15 mouse cellular contexts compared by ENCODE assay signal in genomic region chr9:22004546-22004945, GRCm38 (mm10). TPM values are rescaled to one million over a fixed set of nuclear protein-coding genes. Genes with fewer than 3 reads are reported as not detected.
DNase-seq lines count a peak whose midpoint lies in the region; ATAC-seq lines count a peak whose summit lies in the region.
"Had no signal": no experiment of that assay in that cellular context is flagged by ENCODE, and none has a peak within 500 bp of the region (broad histone marks: within the 10 kb centered on the region; RNA-seq: fewer than 3 reads in every experiment).

No protein-coding gene starts in this region.

- H3K4me3 ChIP-seq in hindbrain, embryonic 12.5 days = no peak overlapping the region
- no peak overlapping the region for H3K4me3 ChIP-seq in hindbrain, embryonic 11.5 days (ENCODE audit: low read depth, low read length)
- H3K4me3 ChIP-seq in midbrain, embryonic 10.5 days = peak overlapping the region; percentile 71
- no peak overlapping the region for H3K4me3 ChIP-seq in midbrain, embryonic 11.5 days (ENCODE audit: low read depth, low read length)
- H3K4me3 ChIP-seq in hindbrain, embryonic 14.5 days (replicated peaks; ENCODE audit: low read length) = 0 out of 2 replicates have a peak overlapping the region, but pooled peaks have one; percentile 71
- no peak overlapping the region for H3K4me3 ChIP-seq in midbrain, embryonic 15.5 days

- no peak for ATAC-seq in hindbrain, embryonic 12.5 days (ENCODE audit: low FRiP score)
- ATAC-seq in hindbrain, embryonic 11.5 days (ENCODE audit: low FRiP score) = no peak
- no peak for ATAC-seq in midbrain, embryonic 11.5 days (ENCODE audit: low FRiP score)
- no peak for ATAC-seq in hindbrain, embryonic 14.5 days (ENCODE audit: low FRiP score)
- ATAC-seq in midbrain, embryonic 15.5 days (replicated peaks) = no peak
- no peak for ATAC-seq in monocyte, adult 5-6 weeks (replicated peaks; ENCODE audit: insufficient number of reproducible peaks, low FRiP score, low TSS enrichment, poor library complexity, severe bottlenecking)
- ATAC-seq: activated CD4-positive, CD25-positive, alpha-beta regulatory T cell, adult 4 months; CD4-positive, CD25-positive, alpha-beta regulatory T cell, adult 4 months had no signal

- H3K9me3 ChIP-seq in hindbrain, embryonic 12.5 days (replicated peaks) = no peaks in the 10 kb centered on the region
- H3K9me3 ChIP-seq in hindbrain, embryonic 11.5 days (ENCODE audit: control insufficient read depth, low read length) = no peaks in the 10 kb centered on the region
- no peaks in the 10 kb centered on the region for H3K9me3 ChIP-seq in midbrain, embryonic 10.5 days (replicated peaks)
- H3K9me3 ChIP-seq in midbrain, embryonic 11.5 days (ENCODE audit: control insufficient read depth, low read length) = no peaks in the 10 kb centered on the region
- H3K9me3 ChIP-seq in hindbrain, embryonic 14.5 days (ENCODE audit: control insufficient read depth, low read length) = no peaks in the 10 kb centered on the region
- no peaks in the 10 kb centered on the region for H3K9me3 ChIP-seq in midbrain, embryonic 15.5 days
- H3K9me3 ChIP-seq: heart, embryonic 15.5 days; stomach, embryonic 15.5 days had no signal

- no peaks in the 10 kb centered on the region for H3K27me3 ChIP-seq in hindbrain, embryonic 12.5 days
- no peaks in the 10 kb centered on the region for H3K27me3 ChIP-seq in hindbrain, embryonic 11.5 days (ENCODE audit: control insufficient read depth, insufficient read depth, low read length)
- no peaks in the 10 kb centered on the region for H3K27me3 ChIP-seq in midbrain, embryonic 10.5 days (ENCODE audit: low read depth, poor library complexity, severe bottlenecking)
- H3K27me3 ChIP-seq in midbrain, embryonic 11.5 days (ENCODE audit: control insufficient read depth, insufficient read depth, low read length) = no peaks in the 10 kb centered on the region
- H3K27me3 ChIP-seq in hindbrain, embryonic 14.5 days (ENCODE audit: control insufficient read depth, insufficient read depth, low read length) = no peaks in the 10 kb centered on the region
- H3K27me3 ChIP-seq in midbrain, embryonic 15.5 days (replicated peaks) = no peaks in the 10 kb centered on the region
- H3K27me3 ChIP-seq: stomach, embryonic 15.5 days had no signal

- no peak overlapping the region for H3K27ac ChIP-seq in hindbrain, embryonic 12.5 days
- H3K27ac ChIP-seq in hindbrain, embryonic 11.5 days (ENCODE audit: low read depth, low read length) = no peak overlapping the region
- no peak overlapping the region for H3K27ac ChIP-seq in midbrain, embryonic 10.5 days (replicated peaks)
- H3K27ac ChIP-seq in midbrain, embryonic 11.5 days (ENCODE audit: low read depth, low read length) = no peak overlapping the region
- no peak overlapping the region for H3K27ac ChIP-seq in hindbrain, embryonic 14.5 days
- no peak overlapping the region for H3K27ac ChIP-seq in midbrain, embryonic 15.5 days
- H3K27ac ChIP-seq: heart, embryonic 15.5 days; stomach, embryonic 15.5 days had no signal

- H3K9ac ChIP-seq in hindbrain, embryonic 12.5 days = no peak overlapping the region
- H3K9ac ChIP-seq in hindbrain, embryonic 11.5 days (ENCODE audit: low read depth, low read length) = no peak overlapping the region
- no peak overlapping the region for H3K9ac ChIP-seq in midbrain, embryonic 11.5 days (ENCODE audit: low read length)
- no peak overlapping the region for H3K9ac ChIP-seq in hindbrain, embryonic 14.5 days
- no peak overlapping the region for H3K9ac ChIP-seq in midbrain, embryonic 15.5 days
- H3K9ac ChIP-seq: heart, embryonic 15.5 days had no signal

- 95% methylated on average over 12 of the region's 12 CpGs for WGBS in hindbrain, embryonic 12.5 days
- WGBS in hindbrain, embryonic 11.5 days = 94% methylated on average over 12 of the region's 12 CpGs
- 94% methylated on average over 12 of the region's 12 CpGs for WGBS in midbrain, embryonic 10.5 days
- 91% methylated on average over 12 of the region's 12 CpGs for WGBS in midbrain, embryonic 11.5 days
- 92% methylated on average over 12 of the region's 12 CpGs for WGBS in hindbrain, embryonic 14.5 days
- 93% methylated on average over 12 of the region's 12 CpGs for WGBS in midbrain, embryonic 15.5 days

- H3K36me3 ChIP-seq in hindbrain, embryonic 12.5 days = peaks cover 53% of the 10 kb centered on the region
- H3K36me3 ChIP-seq in hindbrain, embryonic 11.5 days (ENCODE audit: control insufficient read depth, insufficient read depth, low read length) = peaks cover 9% of the 10 kb centered on the region; the same call in 1 of the 2 replicates
- H3K36me3 ChIP-seq in midbrain, embryonic 10.5 days = peaks cover 59% of the 10 kb centered on the region
- peaks cover 3% of the 10 kb centered on the region; the same call in 1 of the 2 replicates for H3K36me3 ChIP-seq in midbrain, embryonic 11.5 days (ENCODE audit: control insufficient read depth, insufficient read depth, low read length)
- peaks cover 53% of the 10 kb centered on the region for H3K36me3 ChIP-seq in hindbrain, embryonic 14.5 days (replicated peaks; ENCODE audit: control insufficient read depth, insufficient read depth)
- peaks cover 12% of the 10 kb centered on the region for H3K36me3 ChIP-seq in midbrain, embryonic 15.5 days (replicated peaks)

- H3K4me2 ChIP-seq in hindbrain, embryonic 12.5 days (replicated peaks) = peak overlapping the region; percentile 72; the same call in 1 of the 2 replicates
- no peak overlapping the region for H3K4me2 ChIP-seq in hindbrain, embryonic 11.5 days (replicated peaks; ENCODE audit: low read depth, low read length)
- H3K4me2 ChIP-seq in midbrain, embryonic 11.5 days = no peak overlapping the region
- no peak overlapping the region for H3K4me2 ChIP-seq in hindbrain, embryonic 14.5 days (replicated peaks)
- peak overlapping the region; percentile 90; the same call in 1 of the 2 replicates for H3K4me2 ChIP-seq in midbrain, embryonic 15.5 days

- no peak for DNase-seq in hindbrain, embryonic 11.5 days (ENCODE audit: low spot score)
- DNase-seq in midbrain, embryonic 10.5 days (ENCODE audit: low spot score) = no peak
- DNase-seq in midbrain, embryonic 11.5 days (ENCODE audit: low spot score, missing footprints) = no peak
- no peak for DNase-seq in hindbrain, embryonic 14.5 days (ENCODE audit: low spot score)
- DNase-seq in urinary bladder, adult 18-20 months (ENCODE audit: low spot score in 2 of 2) = no peak
- DNase-seq: kidney, postnatal 4 days; lung, postnatal 36 days; thymus, postnatal 36 days had no signal

- H3K4me1 ChIP-seq in hindbrain, embryonic 12.5 days = peaks cover 31% of the 10 kb centered on the region
- peaks cover 5% of the 10 kb centered on the region for H3K4me1 ChIP-seq in hindbrain, embryonic 11.5 days (replicated peaks; ENCODE audit: control insufficient read depth, insufficient read depth, low read length)
- peaks cover 31% of the 10 kb centered on the region for H3K4me1 ChIP-seq in midbrain, embryonic 10.5 days
- peaks cover 21% of the 10 kb centered on the region for H3K4me1 ChIP-seq in midbrain, embryonic 11.5 days (ENCODE audit: control insufficient read depth, insufficient read depth, low read length)
- peaks cover 21% of the 10 kb centered on the region for H3K4me1 ChIP-seq in hindbrain, embryonic 14.5 days (replicated peaks; ENCODE audit: control insufficient read depth, insufficient read depth, low read length)
- H3K4me1 ChIP-seq in midbrain, embryonic 15.5 days = peaks cover 41% of the 10 kb centered on the region

RNA-seq across cellular contexts. Expression of gene Prkcsh, which starts 1.9 kb away (rescaled TPM):
- 106 and 108 TPM in 2 replicates for polyA plus RNA-seq in hindbrain, embryonic 12.5 days (2016; fragmentation: Nextera tagmentation; extraction: Ambion mirVana)
- 84.6 TPM in 2 replicates for polyA plus RNA-seq in hindbrain, embryonic 11.5 days (2014; fragmentation: Nextera tagmentation; extraction: Ambion mirVana)
- 108 and 112 TPM in 2 replicates for polyA plus RNA-seq in midbrain, embryonic 10.5 days (2016; fragmentation: Nextera tagmentation; extraction: Ambion mirVana)
- 85.5 and 86.9 TPM in 2 replicates for polyA plus RNA-seq in midbrain, embryonic 11.5 days (2014; fragmentation: Nextera tagmentation; extraction: Ambion mirVana)
- 70.1 and 73.6 TPM in 2 replicates for polyA plus RNA-seq in hindbrain, embryonic 14.5 days (2014; fragmentation: Nextera tagmentation; extraction: Ambion mirVana)
- polyA plus RNA-seq in midbrain, embryonic 15.5 days (2015; fragmentation: Nextera tagmentation; extraction: Ambion mirVana) = 94.6 and 103 TPM in 2 replicates
- 49.4 to 96.0 TPM (median 60.8 TPM) in 3 replicates for total RNA-seq in monocyte, adult 5-6 weeks (2017)

RNA-seq across cellular contexts. Expression of gene Ccdc151, which starts 2.1 kb away (rescaled TPM):
- polyA plus RNA-seq in hindbrain, embryonic 12.5 days (2016; fragmentation: Nextera tagmentation; extraction: Ambion mirVana) = 4.1 and 4.7 TPM in 2 replicates
- 5.5 and 5.7 TPM in 2 replicates for polyA plus RNA-seq in hindbrain, embryonic 11.5 days (2014; fragmentation: Nextera tagmentation; extraction: Ambion mirVana)
- polyA plus RNA-seq in midbrain, embryonic 10.5 days (2016; fragmentation: Nextera tagmentation; extraction: Ambion mirVana) = 5.7 and 6.3 TPM in 2 replicates
- polyA plus RNA-seq in midbrain, embryonic 11.5 days (2014; fragmentation: Nextera tagmentation; extraction: Ambion mirVana) = 4.7 and 6.3 TPM in 2 replicates
- 4.1 and 6.2 TPM in 2 replicates for polyA plus RNA-seq in hindbrain, embryonic 14.5 days (2014; fragmentation: Nextera tagmentation; extraction: Ambion mirVana)
- 4.8 and 6.4 TPM in 2 replicates for polyA plus RNA-seq in midbrain, embryonic 15.5 days (2015; fragmentation: Nextera tagmentation; extraction: Ambion mirVana)
- 1.9 TPM in 1 of 3 replicates, not detected in the others for total RNA-seq in monocyte, adult 5-6 weeks (2017)
- polyA plus RNA-seq: activated CD4-positive, CD25-positive, alpha-beta regulatory T cell, adult 4 months; CD4-positive, CD25-positive, alpha-beta regulatory T cell, adult 4 months had no signal

RNA-seq across cellular contexts. Expression of gene Rgl3, which starts 15.3 kb away (rescaled TPM):
- polyA plus RNA-seq in hindbrain, embryonic 12.5 days (2016; fragmentation: Nextera tagmentation; extraction: Ambion mirVana) = 1.9 TPM in 2 replicates
- polyA plus RNA-seq in hindbrain, embryonic 11.5 days (2014; fragmentation: Nextera tagmentation; extraction: Ambion mirVana) = 2.0 and 2.1 TPM in 2 replicates
- polyA plus RNA-seq in midbrain, embryonic 10.5 days (2016; fragmentation: Nextera tagmentation; extraction: Ambion mirVana) = 3.0 and 3.7 TPM in 2 replicates
- polyA plus RNA-seq in midbrain, embryonic 11.5 days (2014; fragmentation: Nextera tagmentation; extraction: Ambion mirVana) = 0.97 and 2.2 TPM in 2 replicates
- polyA plus RNA-seq in hindbrain, embryonic 14.5 days (2014; fragmentation: Nextera tagmentation; extraction: Ambion mirVana) = 1.3 and 1.9 TPM in 2 replicates
- polyA plus RNA-seq in midbrain, embryonic 15.5 days (2015; fragmentation: Nextera tagmentation; extraction: Ambion mirVana) = 1.1 and 1.8 TPM in 2 replicates
- total RNA-seq in monocyte, adult 5-6 weeks (2017) = 0.29 TPM in 1 of 3 replicates, not detected in the others
- polyA plus RNA-seq: activated CD4-positive, CD25-positive, alpha-beta regulatory T cell, adult 4 months; CD4-positive, CD25-positive, alpha-beta regulatory T cell, adult 4 months had no signal

RNA-seq across cellular contexts. Expression of gene Epor, which starts 41.2 kb away (rescaled TPM):
- 4.3 TPM in 2 replicates for polyA plus RNA-seq in hindbrain, embryonic 12.5 days (2016; fragmentation: Nextera tagmentation; extraction: Ambion mirVana)
- 4.2 and 5.2 TPM in 2 replicates for polyA plus RNA-seq in hindbrain, embryonic 11.5 days (2014; fragmentation: Nextera tagmentation; extraction: Ambion mirVana)
- 8.9 and 10.2 TPM in 2 replicates for polyA plus RNA-seq in midbrain, embryonic 10.5 days (2016; fragmentation: Nextera tagmentation; extraction: Ambion mirVana)
- 3.4 and 5.2 TPM in 2 replicates for polyA plus RNA-seq in midbrain, embryonic 11.5 days (2014; fragmentation: Nextera tagmentation; extraction: Ambion mirVana)
- 1.4 and 2.4 TPM in 2 replicates for polyA plus RNA-seq in hindbrain, embryonic 14.5 days (2014; fragmentation: Nextera tagmentation; extraction: Ambion mirVana)
- polyA plus RNA-seq in midbrain, embryonic 15.5 days (2015; fragmentation: Nextera tagmentation; extraction: Ambion mirVana) = 1.6 and 1.9 TPM in 2 replicates
- not detected in 3 replicates for total RNA-seq in monocyte, adult 5-6 weeks (2017)
- polyA plus RNA-seq: CD4-positive, CD25-positive, alpha-beta regulatory T cell, adult 4 months had no signal

RNA-seq across cellular contexts. Expression of gene Elavl3, which starts 47.3 kb away (rescaled TPM):
- 62.6 and 62.9 TPM in 2 replicates for polyA plus RNA-seq in hindbrain, embryonic 12.5 days (2016; fragmentation: Nextera tagmentation; extraction: Ambion mirVana)
- 72.9 and 85.2 TPM in 2 replicates for polyA plus RNA-seq in hindbrain, embryonic 11.5 days (2014; fragmentation: Nextera tagmentation; extraction: Ambion mirVana)
- polyA plus RNA-seq in midbrain, embryonic 10.5 days (2016; fragmentation: Nextera tagmentation; extraction: Ambion mirVana) = 16.7 and 26.8 TPM in 2 replicates
- 49.8 and 53.9 TPM in 2 replicates for polyA plus RNA-seq in midbrain, embryonic 11.5 days (2014; fragmentation: Nextera tagmentation; extraction: Ambion mirVana)
- 129 and 130 TPM in 2 replicates for polyA plus RNA-seq in hindbrain, embryonic 14.5 days (2014; fragmentation: Nextera tagmentation; extraction: Ambion mirVana)
- polyA plus RNA-seq in midbrain, embryonic 15.5 days (2015; fragmentation: Nextera tagmentation; extraction: Ambion mirVana) = 110 and 113 TPM in 2 replicates
- not detected in 3 replicates for total RNA-seq in monocyte, adult 5-6 weeks (2017)
- polyA plus RNA-seq: activated CD4-positive, CD25-positive, alpha-beta regulatory T cell, adult 4 months had no signal

Comparison
In these comparisons a context has a peak if more than half of its experiments do, and no peak if none do; other contexts are left out.
1. H3K4me2 ChIP-seq: peak in hindbrain, embryonic 12.5 days (single experiment) and midbrain, embryonic 15.5 days (single experiment); none in hindbrain, embryonic 11.5 days (single experiment), midbrain, embryonic 11.5 days (single experiment) and hindbrain, embryonic 14.5 days (single experiment).
2. H3K4me3 ChIP-seq: peak in midbrain, embryonic 10.5 days (single experiment) and hindbrain, embryonic 14.5 days (single experiment); none in hindbrain, embryonic 12.5 days (single experiment), hindbrain, embryonic 11.5 days (single experiment), midbrain, embryonic 11.5 days (single experiment) and midbrain, embryonic 15.5 days (single experiment).